ENCODE assay signal across 8 mouse cellular contexts in the genomic region with DNA sequence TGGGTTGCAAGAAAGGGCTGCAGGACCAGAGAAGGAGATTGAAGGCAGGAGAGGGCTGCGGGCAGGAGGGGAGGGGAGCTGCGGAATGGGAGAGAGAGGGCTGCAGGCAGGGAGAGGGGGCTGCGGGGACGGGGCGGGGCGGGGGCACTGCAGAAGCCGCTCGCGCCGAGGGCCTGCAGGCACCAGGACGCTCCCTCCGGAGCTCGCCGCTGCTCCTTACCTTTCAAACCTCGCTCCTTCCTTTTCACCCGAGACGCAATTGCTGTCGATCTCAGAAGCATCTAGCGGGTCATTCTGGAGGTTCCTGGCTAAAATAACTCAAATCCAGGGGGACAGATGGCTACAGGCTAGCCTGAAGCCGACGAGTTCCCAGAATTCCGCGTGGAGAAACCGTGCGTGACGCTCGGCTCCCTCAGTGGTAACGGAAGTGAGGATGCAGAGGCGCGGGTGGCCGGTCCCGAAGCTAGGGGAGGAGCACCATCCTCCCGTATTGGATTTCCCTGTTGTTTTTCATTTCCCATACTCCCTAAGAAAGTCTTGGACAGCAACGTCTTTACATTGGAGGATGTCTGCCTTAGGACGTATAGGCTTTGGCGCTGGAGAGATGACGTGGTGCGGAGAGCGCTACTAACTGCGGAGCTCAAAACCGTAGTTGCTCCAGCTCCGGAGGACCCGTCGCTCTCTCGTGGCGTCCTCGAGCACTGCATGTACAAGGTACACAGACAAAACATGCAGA. TPM values are rescaled to one million over a fixed set of nuclear protein-coding genes. Genes with fewer than 3 reads are reported as not detected.
A peak's percentile ranks its signal among the peaks of the same experiment; 100 is the strongest.
DNase-seq lines count a peak whose midpoint lies in the region; ATAC-seq and TF ChIP-seq lines count a peak whose summit lies in the region.

No protein-coding gene starts in this region.

- H3K4me1 ChIP-seq in heart, embryonic 13.5 days: peaks cover 21% of the 10 kb centered on the region
- H3K4me1 ChIP-seq in kidney, postnatal 0 days (replicated peaks; ENCODE audit: insufficient read depth, low read length): 0 out of 2 replicates have a peak, but pooled peaks cover 3% of the 10 kb centered on the region
- H3K4me1 ChIP-seq in liver, embryonic 11.5 days (replicated peaks; ENCODE audit: control insufficient read depth, insufficient read depth, low read length): 0 out of 2 replicates have a peak, but pooled peaks cover 9% of the 10 kb centered on the region

- no peaks in the 10 kb centered on the region for H3K27me3 ChIP-seq in heart, embryonic 13.5 days (replicated peaks)
- H3K27me3 ChIP-seq in kidney, postnatal 0 days (ENCODE audit: insufficient read depth, low read length): no peaks in the 10 kb centered on the region
- no peaks in the 10 kb centered on the region for H3K27me3 ChIP-seq in liver, embryonic 11.5 days (replicated peaks; ENCODE audit: control insufficient read depth, insufficient read depth, low read length)
- H3K27me3 ChIP-seq in myocyte (ENCODE audit: control insufficient read depth, insufficient read depth, insufficient read length): no peaks in the 10 kb centered on the region

- ATAC-seq in heart, embryonic 13.5 days (ENCODE audit: extremely low read depth, insufficient number of reproducible peaks, low FRiP score, low TSS enrichment): peak; percentile 72
- peak; percentile 92 for ATAC-seq in kidney, postnatal 0 days (replicated peaks; ENCODE audit: low FRiP score, low read depth)
- peak; percentile 83 for ATAC-seq in liver, embryonic 11.5 days (replicated peaks; ENCODE audit: low FRiP score)

- peaks cover 57% of the 10 kb centered on the region for H3K36me3 ChIP-seq in heart, embryonic 13.5 days
- peaks cover 32% of the 10 kb centered on the region for H3K36me3 ChIP-seq in kidney, postnatal 0 days (ENCODE audit: insufficient read depth, low read length)
- peaks cover 26% of the 10 kb centered on the region for H3K36me3 ChIP-seq in liver, embryonic 11.5 days (ENCODE audit: control insufficient read depth, insufficient read depth, low read length)
- H3K36me3 ChIP-seq in myocyte (ENCODE audit: control insufficient read depth, insufficient read depth): no peaks in the 10 kb centered on the region

- H3K4me3 ChIP-seq in heart, embryonic 13.5 days: peak overlapping the region; percentile 82
- peak overlapping the region; percentile 76 for H3K4me3 ChIP-seq in kidney, postnatal 0 days (replicated peaks; ENCODE audit: low read depth, low read length)
- peak overlapping the region; percentile 65 for H3K4me3 ChIP-seq in liver, embryonic 11.5 days (ENCODE audit: low read depth, low read length)
- H3K4me3 ChIP-seq in myocyte: peak overlapping the region; percentile 65

- H3K4me2 ChIP-seq in heart, embryonic 13.5 days: peak overlapping the region; percentile 94
- H3K4me2 ChIP-seq in kidney, postnatal 0 days (ENCODE audit: low read length): peak overlapping the region; percentile 88
- peak overlapping the region; percentile 78 for H3K4me2 ChIP-seq in liver, embryonic 11.5 days
- peak overlapping the region; percentile 58 for H3K4me2 ChIP-seq in myocyte (ENCODE audit: low read depth)

- H3K79me2 ChIP-seq in myocyte (ENCODE audit: control insufficient read depth, insufficient read depth): no peaks in the 10 kb centered on the region

- peak overlapping the region; percentile 91 for H3K9ac ChIP-seq in heart, embryonic 13.5 days
- peak overlapping the region; percentile 75 for H3K9ac ChIP-seq in kidney, postnatal 0 days (ENCODE audit: low read depth, low read length)
- H3K9ac ChIP-seq in liver, embryonic 11.5 days (ENCODE audit: low read depth, low read length): peak overlapping the region; percentile 65

- TF ChIP-seq CTCF in kidney, postnatal 0 days (IDR thresholded peaks at IDR 0.05; ENCODE audit: low read depth): peak; percentile 62

- H3ac ChIP-seq in myocyte (ENCODE audit: control insufficient read depth, insufficient read length): peak overlapping the region; percentile 74

- H3K9me3 ChIP-seq in heart, embryonic 13.5 days: no peaks in the 10 kb centered on the region
- no peaks in the 10 kb centered on the region for H3K9me3 ChIP-seq in kidney, postnatal 0 days (replicated peaks; ENCODE audit: low read length)
- H3K9me3 ChIP-seq in liver, embryonic 11.5 days (ENCODE audit: control insufficient read depth, low read length): no peaks in the 10 kb centered on the region

- peak; percentile 50 for TF ChIP-seq POLR2A in myocyte (IDR thresholded peaks at IDR 0.05; ENCODE audit: insufficient read length, low read depth)

- WGBS in heart, embryonic 13.5 days: under 1% methylated on average over 40 of the region's 47 CpGs
- under 1% methylated on average over 45 of the region's 47 CpGs for WGBS in kidney, postnatal 0 days
- WGBS in liver, embryonic 11.5 days: under 1% methylated on average over 44 of the region's 47 CpGs

- H3K27ac ChIP-seq in heart, embryonic 13.5 days (replicated peaks): peak overlapping the region; percentile 84
- peak overlapping the region; percentile 91 for H3K27ac ChIP-seq in kidney, postnatal 0 days
- H3K27ac ChIP-seq in liver, embryonic 11.5 days (ENCODE audit: low read depth, low read length): peak overlapping the region; percentile 75

- DNase-seq in CD8-positive naive resting alpha-beta T cell, adult 2 months (ENCODE audit: low read depth in 2 of 2, low spot score in 2 of 2): peak; percentile 52 to 67
- DNase-seq in c-Kit-negative CD71-positive TER-119-positive erythroid progenitor cells, embryonic 14.5 days (ENCODE audit: low read depth, low spot score): peak; percentile 30
- DNase-seq in fat pad, adult 2 months (ENCODE audit: extremely low read depth, low read depth, low spot score): peak; percentile 28
- DNase-seq in kidney, postnatal 0 days (ENCODE audit: low spot score): peak; percentile 95
- peak; percentile 79 for DNase-seq in liver, embryonic 11.5 days (ENCODE audit: low spot score)
- DNase-seq in spleen, postnatal 4 days (ENCODE audit: low spot score in 2 of 2): peak; percentile 71 to 83

TF ChIP-seq in myocyte, 11 proteins besides CTCF, POLR2A, EP300 and RAD21:
- TF ChIP-seq TCF3 (IDR thresholded peaks at IDR 0.05; ENCODE audit: insufficient read length, low read depth): no peak
- no peak for TF ChIP-seq MYOG (IDR thresholded peaks at IDR 0.05; ENCODE audit: control insufficient read depth in 1 of 3, insufficient read depth in 1 of 3, insufficient read length in 2 of 3, low read depth in 2 of 3)
- TF ChIP-seq REST (IDR thresholded peaks at IDR 0.05; ENCODE audit: insufficient read depth, insufficient read length): no peak
- no peak for TF ChIP-seq MYOD1 (IDR thresholded peaks at IDR 0.05; ENCODE audit: control insufficient read depth in 1 of 3, insufficient read length in 2 of 3, low read depth in 2 of 3)
- no peak for TF ChIP-seq TCF12 (IDR thresholded peaks at IDR 0.05; ENCODE audit: insufficient read depth, poor library complexity, severe bottlenecking)
- TF ChIP-seq USF1 (IDR thresholded peaks at IDR 0.05; ENCODE audit: low read depth): no peak
- TF ChIP-seq CEBPB (IDR thresholded peaks at IDR 0.05; ENCODE audit: insufficient read depth, poor library complexity, severe bottlenecking): no peak
- TF ChIP-seq POLR2AphosphoS2 (IDR thresholded peaks at IDR 0.05; ENCODE audit: insufficient read length, low read depth): no peak
- no peak for TF ChIP-seq E2F4 (IDR thresholded peaks at IDR 0.05; ENCODE audit: insufficient read depth)
- TF ChIP-seq MAX (IDR thresholded peaks at IDR 0.05; ENCODE audit: low read depth): no peak
- no peak for TF ChIP-seq SRF (IDR thresholded peaks at IDR 0.05; ENCODE audit: control insufficient read depth, insufficient read length, low read depth)

RNA-seq across cellular contexts. Expression of gene Zfp61, which starts 1.9 kb away (rescaled TPM):
- 14.5 and 18.7 TPM in 2 replicates for polyA plus RNA-seq in heart, embryonic 13.5 days (2015; fragmentation: Nextera tagmentation; extraction: Ambion mirVana)
- 22.9 and 24.6 TPM in 2 replicates for polyA plus RNA-seq in kidney, postnatal 0 days (2015; fragmentation: Nextera tagmentation; extraction: Ambion mirVana)
- polyA plus RNA-seq in liver, embryonic 11.5 days (2014; fragmentation: Nextera tagmentation; extraction: Ambion mirVana): 10.8 and 13.2 TPM in 2 replicates
- polyA plus RNA-seq in myocyte (2012; fragmentation: generic; extraction: Trizol): 4.3 TPM

RNA-seq across cellular contexts. Expression of gene Zfp94, which starts 17.3 kb away (rescaled TPM):
- 4.5 and 4.6 TPM in 2 replicates for polyA plus RNA-seq in heart, embryonic 13.5 days (2015; fragmentation: Nextera tagmentation; extraction: Ambion mirVana)
- 9.8 and 10.0 TPM in 2 replicates for polyA plus RNA-seq in kidney, postnatal 0 days (2015; fragmentation: Nextera tagmentation; extraction: Ambion mirVana)
- 5.6 and 5.8 TPM in 2 replicates for polyA plus RNA-seq in liver, embryonic 11.5 days (2014; fragmentation: Nextera tagmentation; extraction: Ambion mirVana)
- polyA plus RNA-seq in myocyte (2012; fragmentation: generic; extraction: Trizol): 2.1 TPM

RNA-seq across cellular contexts. Expression of gene Zfp93, which starts 28.9 kb away (rescaled TPM):
- polyA plus RNA-seq in heart, embryonic 13.5 days (2015; fragmentation: Nextera tagmentation; extraction: Ambion mirVana): 4.6 and 4.8 TPM in 2 replicates
- polyA plus RNA-seq in kidney, postnatal 0 days (2015; fragmentation: Nextera tagmentation; extraction: Ambion mirVana): 7.5 and 8.9 TPM in 2 replicates
- polyA plus RNA-seq in liver, embryonic 11.5 days (2014; fragmentation: Nextera tagmentation; extraction: Ambion mirVana): 3.5 and 3.8 TPM in 2 replicates
- 1.4 TPM for polyA plus RNA-seq in myocyte (2012; fragmentation: generic; extraction: Trizol)

RNA-seq across cellular contexts. Expression of gene Tescl, which starts 34.6 kb away (rescaled TPM):
- not detected in 2 replicates for polyA plus RNA-seq in heart, embryonic 13.5 days (2015; fragmentation: Nextera tagmentation; extraction: Ambion mirVana)
- 0.27 and 0.45 TPM in 2 replicates for polyA plus RNA-seq in kidney, postnatal 0 days (2015; fragmentation: Nextera tagmentation; extraction: Ambion mirVana)
- polyA plus RNA-seq in liver, embryonic 11.5 days (2014; fragmentation: Nextera tagmentation; extraction: Ambion mirVana): 0.22 TPM in 1 of 2 replicates, not detected in the other
- polyA plus RNA-seq in myocyte (2012; fragmentation: generic; extraction: Trizol): 0.05 TPM

RNA-seq across cellular contexts. Expression of gene Zfp108, which starts 44.5 kb away (rescaled TPM):
- polyA plus RNA-seq in heart, embryonic 13.5 days (2015; fragmentation: Nextera tagmentation; extraction: Ambion mirVana): 2.3 TPM in 2 replicates
- 3.2 and 3.3 TPM in 2 replicates for polyA plus RNA-seq in kidney, postnatal 0 days (2015; fragmentation: Nextera tagmentation; extraction: Ambion mirVana)
- polyA plus RNA-seq in liver, embryonic 11.5 days (2014; fragmentation: Nextera tagmentation; extraction: Ambion mirVana): 1.3 and 1.4 TPM in 2 replicates
- polyA plus RNA-seq in myocyte (2012; fragmentation: generic; extraction: Trizol): 0.38 TPM

Comparison
In these comparisons a context has a peak if more than half of its experiments do, and no peak if none do; other contexts are left out.
1. Peak in every context shown above with its lines: DNase-seq, ATAC-seq, H3K4me3 ChIP-seq and H3K27ac ChIP-seq.
2. DNase-seq: peak in every context shown above with its lines; median percentile 95 in kidney, postnatal 0 days; 79 in liver, embryonic 11.5 days; 77 in spleen, postnatal 4 days; 60 in CD8-positive naive resting alpha-beta T cell, adult 2 months; 30 in c-Kit-negative CD71-positive TER-119-positive erythroid progenitor cells, embryonic 14.5 days; 28 in fat pad, adult 2 months.